Mouse (Mus musculus) intestine, embryonic 14.5 days (tissue): ENCODE results near the gene Kif17. TPM values are rescaled to one million over a fixed set of nuclear protein-coding genes. Genes with fewer than 3 reads are reported as not detected.

Source experiments
- ATAC-seq: fragments of 200-750 bp; cut with Nextera tagmentation; replicated peaks from 2 replicates; pipeline ENCODE4 v1.8.0; 2017; ENCODE audit warnings: low read depth, moderate number of reproducible peaks, moderate TSS enrichment, moderate library complexity; ENCODE audit not compliant: low FRiP score, low TSS enrichment
- DNase-seq: peaks from one replicate; pipeline ENCODE4 v3.0.0-alpha.2; 2018; ENCODE audit warnings: low spot score
- H3K27ac ChIP-seq: fragments of 300-500 bp; sonication (generic); 2 replicates; pipeline ENCODE4 v1.5.1; 2014; ENCODE audit warnings: low read depth, mild to moderate bottlenecking, control low read depth
- H3K27me3 ChIP-seq: fragments of 300-500 bp; sonication (generic); replicated peaks from 2 replicates; pipeline ENCODE4 v1.6.1; 2014; ENCODE audit warnings: low read length, control low read depth; ENCODE audit not compliant: control insufficient read depth, insufficient read depth
- H3K36me3 ChIP-seq: fragments of 300-500 bp; sonication (generic); 2 replicates; pipeline ENCODE4 v1.6.1; 2014; ENCODE audit warnings: low read length, control low read depth; ENCODE audit not compliant: control insufficient read depth, insufficient read depth
- H3K4me1 ChIP-seq: fragments of 300-500 bp; sonication (generic); replicated peaks from 2 replicates; pipeline ENCODE4 v1.6.1; 2014; ENCODE audit warnings: low read length, control low read depth, mixed read lengths; ENCODE audit not compliant: control insufficient read depth, insufficient read depth
- H3K4me2 ChIP-seq: fragments of 300-500 bp; sonication (generic); 2 replicates; pipeline ENCODE4 v1.6.1; 2014; ENCODE audit warnings: low read length
- H3K4me3 ChIP-seq: fragments of 300-500 bp; sonication (generic); 2 replicates; pipeline ENCODE4 v1.5.1; 2014; ENCODE audit warnings: low read depth, low read length, control low read depth, mixed read lengths
- H3K9ac ChIP-seq: fragments of 300-500 bp; sonication (generic); 2 replicates; pipeline ENCODE4 v1.6.1; 2014; ENCODE audit warnings: mild to moderate bottlenecking, low read length
- H3K9me3 ChIP-seq: fragments of 300-500 bp; sonication (generic); 2 replicates; pipeline ENCODE4 v1.6.1; 2016; ENCODE audit warnings: low read length, control low read depth; ENCODE audit not compliant: control insufficient read depth
- WGBS: fragments of 180-500 bp; shearing (Covaris S2); extraction: QIAGEN DNeasy Blood & Tissue Kit; methylation state at CpG from one replicate; pipeline ENCODE4 v1.1.7; 2014; 5-methylcytosine and 5-hydroxymethylcytosine counted together
- polyA plus RNA-seq: library from polyadenylated mRNA; unstranded; fragments of >200 nt; fragmentation: Nextera tagmentation; extraction: Ambion mirVana; gene quantifications from 2 replicates; pipeline ENCODE4 v1.2.1, GENCODE M21; 2014

The Kif17 gene
- polyA plus RNA-seq, 1 experiment from 2014 or later, result 1.0 TPM

DNA sequence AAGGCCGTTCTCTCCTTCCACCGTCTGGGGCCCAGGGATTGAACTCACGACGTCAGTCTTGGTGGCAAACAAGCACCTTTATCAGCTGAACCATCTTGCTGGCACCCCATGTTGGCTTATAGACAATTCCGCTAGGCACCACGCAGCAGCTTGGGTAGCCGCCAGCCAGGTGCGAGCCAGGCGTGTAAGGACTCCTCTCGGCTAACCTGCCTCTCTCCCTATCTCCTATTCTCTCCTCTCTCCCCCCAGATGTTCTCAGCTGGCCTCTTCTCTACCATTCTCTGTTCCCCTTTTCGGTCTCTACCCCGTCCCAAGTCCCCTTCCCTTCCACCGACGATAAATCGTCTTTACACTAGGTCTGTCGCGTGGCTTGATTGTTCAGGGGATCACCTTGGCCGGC, 53.5 kb downstream of the Kif17 start:
- H3K4me3 ChIP-seq, result peak overlapping the region; percentile 91
- 12% methylated on average over 18 of the region's 18 CpGs for WGBS
- H3K9ac ChIP-seq, result peak overlapping the region; percentile 59
- no peak for DNase-seq
- H3K9me3 ChIP-seq, result no peaks in the 10 kb centered on the region
- H3K4me1 ChIP-seq, result peaks cover 14% of the 10 kb centered on the region
- ATAC-seq, result no peak
- H3K27ac ChIP-seq, result peak overlapping the region; percentile 44; the same call in 1 of the 2 replicates
- no peaks in the 10 kb centered on the region for H3K27me3 ChIP-seq
- H3K4me2 ChIP-seq, result peak overlapping the region; percentile 90
- peaks cover 18% of the 10 kb centered on the region for H3K36me3 ChIP-seq

DNA sequence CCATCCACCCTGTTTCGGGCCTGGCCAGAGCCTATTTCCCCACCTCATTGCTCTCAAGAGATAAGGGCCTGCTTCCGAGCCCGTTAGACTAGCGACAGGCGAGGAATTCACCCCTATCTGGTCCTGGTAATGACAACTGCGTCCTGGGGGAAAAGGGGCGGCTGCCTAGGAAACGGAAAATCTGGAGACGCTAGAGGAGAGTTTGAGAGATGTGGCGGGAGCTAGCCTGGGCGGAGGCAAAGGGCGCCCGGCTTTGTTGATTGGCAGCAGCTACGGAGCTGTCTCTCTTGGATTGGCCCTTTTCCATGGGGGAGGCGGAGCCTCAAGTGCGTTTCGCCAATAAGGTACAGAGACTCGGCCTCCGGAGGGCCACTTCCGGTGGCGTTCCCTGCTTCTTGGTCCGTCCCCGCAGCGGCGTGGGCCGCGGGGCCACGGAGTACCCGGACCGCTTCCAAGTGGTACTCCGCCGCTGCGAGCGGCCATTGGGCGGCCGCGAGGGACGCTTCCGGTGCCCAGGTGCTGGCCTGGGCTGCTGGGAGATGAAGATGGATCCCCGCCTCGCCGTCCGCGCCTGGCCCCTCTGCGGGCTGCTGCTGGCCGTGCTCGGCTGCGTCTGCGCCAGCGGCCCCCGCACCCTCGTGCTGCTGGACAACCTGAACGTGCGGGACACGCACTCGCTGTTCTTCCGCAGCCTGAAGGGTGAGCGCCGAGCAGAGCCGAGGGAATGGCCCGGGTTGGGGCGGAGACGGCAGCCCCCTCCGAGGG, 54.3 kb downstream of the Kif17 start, which contains the start of gene Ddost:
TSS of gene Ddost (plus strand) at position 391 of the 765 bp plus-strand sequence.
- Histone ChIP-seq H3K4me3 (peak within 1 kb of the TSS; percentile 91), H3K9ac (peak within 1 kb of the TSS; percentile 90), H3K36me3 (peaks cover 26% of the 10 kb centered on the region), H3K27ac (peak within 1 kb of the TSS; percentile 54; the same call in 1 of the 2 replicates), H3K27me3 (no peaks in the 10 kb centered on the region), H3K9me3 (no peaks in the 10 kb centered on the region), H3K4me1 (peaks cover 14% of the 10 kb centered on the region), H3K4me2 (peak within 1 kb of the TSS; percentile 90)
- DNase-seq (peak; percentile 93), ATAC-seq (peak; percentile 99)
- 0% methylated on average over 62 of the region's 64 CpGs for WGBS

DNA sequence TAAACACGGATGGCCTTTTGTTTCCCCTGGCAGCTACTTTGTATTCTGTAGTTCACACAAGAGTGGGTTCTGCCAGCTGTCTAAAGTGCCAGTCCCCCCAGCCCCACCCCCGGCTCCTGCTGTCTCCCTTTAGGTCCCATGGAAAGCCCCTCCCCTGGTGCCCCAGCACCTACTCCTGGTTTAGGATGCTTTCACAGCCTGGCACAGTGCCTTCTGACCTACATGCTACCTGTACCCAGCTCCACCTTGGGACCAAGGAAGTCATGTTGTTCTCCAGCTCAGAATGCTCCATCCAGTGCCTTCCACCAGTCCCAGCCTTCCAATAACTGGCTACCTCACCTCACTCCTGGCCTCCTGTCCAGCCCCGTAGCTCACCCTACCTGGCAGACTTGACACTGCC, 56.8 kb downstream of the Kif17 start:
- H3K27me3 ChIP-seq, result no peaks in the 10 kb centered on the region
- no peak overlapping the region for H3K9ac ChIP-seq
- H3K27ac ChIP-seq, result no peak overlapping the region
- H3K9me3 ChIP-seq, result no peaks in the 10 kb centered on the region
- H3K4me2 ChIP-seq, result no peak overlapping the region
- DNase-seq, result no peak
- no peak overlapping the region for H3K4me3 ChIP-seq
- 90% methylated on average over 3 of the region's 3 CpGs for WGBS
- ATAC-seq, result no peak
- peaks cover 50% of the 10 kb centered on the region for H3K36me3 ChIP-seq
- peaks cover 14% of the 10 kb centered on the region for H3K4me1 ChIP-seq

- H3K9ac ChIP-seq, result no peak overlapping the region
- H3K4me1 ChIP-seq, result peaks cover 14% of the 10 kb centered on the region
- no peaks in the 10 kb centered on the region for H3K9me3 ChIP-seq
- no peak overlapping the region for H3K27ac ChIP-seq
- peaks cover 57% of the 10 kb centered on the region for H3K36me3 ChIP-seq
- 93% methylated on average over 12 of the region's 12 CpGs for WGBS
- H3K27me3 ChIP-seq, result no peaks in the 10 kb centered on the region
- no peak for DNase-seq
- ATAC-seq, result no peak
- no peak overlapping the region for H3K4me2 ChIP-seq
- no peak overlapping the region for H3K4me3 ChIP-seq
Measured at GRCm38 (mm10) chr4:138307739-138308138, 57.5 kb downstream of the Kif17 start.

- peaks cover 78% of the 10 kb centered on the region for H3K36me3 ChIP-seq
Measured at GRCm38 (mm10) chr4:138310311-138310910, 60.2 kb downstream of the Kif17 start.

DNA sequence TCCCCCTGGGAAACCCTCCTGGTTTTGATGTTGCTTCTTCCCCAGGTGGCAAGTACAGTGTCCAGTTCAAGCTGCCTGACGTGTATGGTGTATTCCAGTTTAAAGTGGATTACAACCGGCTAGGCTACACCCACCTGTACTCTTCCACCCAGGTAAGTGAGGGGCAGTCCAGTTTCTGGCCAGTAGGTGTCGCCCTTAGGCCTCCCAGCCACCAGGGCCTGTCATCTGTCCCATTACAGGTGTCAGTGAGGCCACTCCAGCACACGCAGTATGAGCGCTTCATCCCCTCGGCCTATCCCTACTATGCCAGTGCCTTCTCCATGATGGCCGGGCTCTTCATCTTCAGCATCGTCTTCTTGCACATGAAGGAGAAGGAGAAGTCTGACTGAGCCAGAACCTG, 61.4 kb downstream of the Kif17 start:
- ATAC-seq (peak; percentile 37; the same call in 1 of the 2 replicates), DNase-seq (peak; percentile 77)
- no peak overlapping the region for H3K4me3 ChIP-seq
- peaks cover 80% of the 10 kb centered on the region for H3K36me3 ChIP-seq
- no peak overlapping the region for H3K9ac ChIP-seq
- H3K4me2 ChIP-seq, result no peak overlapping the region
- H3K27ac ChIP-seq, result no peak overlapping the region
- no peaks in the 10 kb centered on the region for H3K9me3 ChIP-seq
- WGBS, result 67% methylated on average over 8 of the region's 8 CpGs
- no peaks in the 10 kb centered on the region for H3K27me3 ChIP-seq
- H3K4me1 ChIP-seq, result no peaks in the 10 kb centered on the region

More at GRCm38 (mm10) chr4:138310311-138310910, 60.2 kb downstream of the Kif17 start:
- H3K9ac ChIP-seq, result no peak overlapping the region
- DNase-seq (no peak), ATAC-seq (no peak)
- H3K9me3 ChIP-seq, result no peaks in the 10 kb centered on the region
- WGBS, result 90% methylated on average over 19 of the region's 19 CpGs
- no peak overlapping the region for H3K4me2 ChIP-seq
- H3K27me3 ChIP-seq, result no peaks in the 10 kb centered on the region
- no peak overlapping the region for H3K4me3 ChIP-seq
- no peak overlapping the region for H3K27ac ChIP-seq
- peaks cover 5% of the 10 kb centered on the region for H3K4me1 ChIP-seq

- no peaks in the 10 kb centered on the region for H3K27me3 ChIP-seq
- no peak overlapping the region for H3K9ac ChIP-seq
- no peak overlapping the region for H3K27ac ChIP-seq
- no peak for ATAC-seq
- no peaks in the 10 kb centered on the region for H3K4me1 ChIP-seq
- no peak for DNase-seq
- WGBS, result 95% methylated on average over 3 of the region's 3 CpGs
- no peak overlapping the region for H3K4me2 ChIP-seq
- H3K4me3 ChIP-seq, result no peak overlapping the region
- peaks cover 82% of the 10 kb centered on the region for H3K36me3 ChIP-seq
- H3K9me3 ChIP-seq, result no peaks in the 10 kb centered on the region
Measured at GRCm38 (mm10) chr4:138312105-138312504, 61.9 kb downstream of the Kif17 start.

GRCm38 (mm10) chr4:138313021-138313420, 62.8 kb downstream of the Kif17 start:
- H3K36me3 ChIP-seq, result peaks cover 81% of the 10 kb centered on the region
- H3K4me3 ChIP-seq, result no peak overlapping the region
- H3K9me3 ChIP-seq, result no peaks in the 10 kb centered on the region
- no peaks in the 10 kb centered on the region for H3K27me3 ChIP-seq
- no peak for DNase-seq
- H3K4me1 ChIP-seq, result no peaks in the 10 kb centered on the region
- 86% methylated on average over 11 of the region's 11 CpGs for WGBS
- H3K4me2 ChIP-seq, result no peak overlapping the region
- no peak overlapping the region for H3K27ac ChIP-seq
- no peak overlapping the region for H3K9ac ChIP-seq
- no peak for ATAC-seq
